Mouse (Mus musculus) CD4-positive helper T cell, adult 2 months (primary cell): ENCODE measurements around the gene Vmn1r135.
"Not testable (repeated sequence)": the region's sequence is repeated elsewhere in the genome, so short reads cannot be mapped to it uniquely, and the experiment has no call there.

Experiments
- DNase-seq: peaks from one replicate; pipeline ENCODE4 v3.0.0-alpha.2; 2012; ENCODE audit warnings: low read depth, missing footprints, low spot score

Vmn1r135 gene

DNA sequence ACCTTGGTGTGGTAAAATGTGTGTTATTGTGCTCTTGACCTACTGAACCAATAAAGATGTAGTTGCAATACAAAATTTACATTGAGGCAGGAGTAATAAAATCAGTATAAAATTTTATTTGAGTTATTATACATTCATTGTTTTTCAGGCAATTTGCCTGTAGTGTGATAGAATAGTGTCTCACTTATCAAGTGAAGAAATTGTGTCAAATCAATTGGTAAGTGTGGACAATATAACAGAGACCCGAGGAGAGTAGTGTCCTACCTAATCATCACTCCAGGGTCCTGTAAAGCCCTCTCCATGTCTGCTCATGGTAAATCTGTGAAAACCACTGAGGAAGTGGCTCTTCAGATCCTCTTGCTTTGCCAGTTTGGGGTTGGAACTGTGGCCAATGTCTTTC, at the start of gene Vmn1r135:
Gene Vmn1r135 (plus strand): TSS at position 301 of the 400 bp plus-strand sequence.
- not testable (repeated sequence) for DNase-seq

DNA sequence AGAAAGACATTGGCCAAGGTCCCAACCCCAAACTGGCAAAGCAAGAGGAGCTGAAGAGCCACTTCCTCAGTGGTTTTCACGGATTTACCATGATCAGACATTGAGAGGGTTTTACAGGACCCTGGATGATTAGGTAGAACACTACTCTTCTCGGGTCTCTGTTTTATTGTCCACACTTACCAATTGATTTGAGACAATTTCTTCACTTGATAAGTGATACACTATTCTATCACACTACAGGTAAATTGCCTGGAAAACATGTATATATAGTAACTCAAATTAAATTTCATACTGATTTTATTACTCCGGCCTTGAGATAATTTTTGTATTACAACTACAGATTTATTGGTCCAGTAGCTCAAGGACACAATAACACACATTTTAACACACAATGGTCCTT, 35.5 kb upstream of the Vmn1r135 start, which contains the start of gene Gm4177:
Gene Gm4177 (minus strand): TSS at position 101 of the 400 bp plus-strand sequence.
- DNase-seq: not testable (repeated sequence)

DNA sequence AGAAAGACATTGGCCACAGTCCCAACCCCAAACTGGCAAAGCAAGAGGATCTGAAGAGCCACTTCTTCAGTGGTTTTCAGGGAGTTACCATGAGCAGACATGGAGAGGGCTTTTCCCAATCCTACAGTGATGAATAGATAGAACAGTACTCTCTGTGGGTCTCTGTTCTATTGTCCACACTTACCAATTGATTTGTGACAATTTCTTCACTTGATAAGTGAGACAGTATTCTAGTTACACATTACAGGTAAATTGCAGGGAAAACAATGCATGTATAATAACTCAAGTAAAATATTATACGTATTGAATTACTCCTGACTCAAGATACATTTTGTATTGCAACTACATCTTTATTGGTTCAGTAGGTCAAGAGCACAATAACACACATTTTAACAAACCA, 12.0 kb downstream of the Vmn1r135 start, which contains the start of gene Gm5725:
Gene Gm5725 (minus strand): TSS at position 101 of the 400 bp plus-strand sequence.
- not testable (repeated sequence) for DNase-seq
